Mouse (Mus musculus): ENCODE data around the gene Zbtb20.

- no peak for TF ChIP-seq CTCF (IDR thresholded peaks at IDR 0.05)
- no peak for TF ChIP-seq POLR2A (IDR thresholded peaks at IDR 0.05; ENCODE audit: insufficient read depth, low read depth, low read length)
These were observed 658.4 kb downstream of the Zbtb20 start for GRCm38 (mm10) chr16:43534103-43534502.

Measured in heart, adult 2 months (tissue).